Mouse (Mus musculus) heart, postnatal 0 days (tissue): Measurements from ENCODE around the gene Lrat. TPM values are rescaled to one million over a fixed set of nuclear protein-coding genes. Genes with fewer than 3 reads are reported as not detected.

ENCODE experiments used
- ATAC-seq: fragments of 200-750 bp; cut with Nextera tagmentation; 2 replicates; pipeline ENCODE4 v1.8.0; 2017; ENCODE audit warnings: low read depth, moderate number of reproducible peaks, moderate library complexity; ENCODE audit not compliant: insufficient read depth
- DNase-seq: peaks from one replicate; pipeline ENCODE4 v3.0.0-alpha.2; 2016; ENCODE audit warnings: low spot score
- H3K27ac ChIP-seq: fragments of 300-500 bp; sonication (generic); 2 replicates; pipeline ENCODE4 v1.5.1; 2014; ENCODE audit warnings: low read depth, mild to moderate bottlenecking
- H3K27me3 ChIP-seq: fragments of 300-500 bp; sonication (generic); 2 replicates; pipeline ENCODE4 v1.6.1; 2014; ENCODE audit warnings: low read length, mixed read lengths; ENCODE audit not compliant: control insufficient read depth, insufficient read depth
- H3K36me3 ChIP-seq: fragments of 300-500 bp; sonication (generic); replicated peaks from 2 replicates; pipeline ENCODE4 v1.6.1; 2014; ENCODE audit warnings: low read length, mixed read lengths; ENCODE audit not compliant: control insufficient read depth, insufficient read depth
- H3K4me1 ChIP-seq: fragments of 300-500 bp; sonication (generic); 2 replicates; pipeline ENCODE4 v1.6.1; 2014; ENCODE audit warnings: antibody characterized with exemption; ENCODE audit not compliant: control insufficient read depth, insufficient read depth
- H3K4me2 ChIP-seq: fragments of 300-500 bp; sonication (generic); 2 replicates; pipeline ENCODE4 v1.6.1; 2014; ENCODE audit warnings: low read depth, mild to moderate bottlenecking, low read length, moderate library complexity
- H3K4me3 ChIP-seq: fragments of 300-500 bp; sonication (generic); 2 replicates; pipeline ENCODE4 v1.5.1; 2014; ENCODE audit warnings: low read depth, low read length
- H3K9ac ChIP-seq: fragments of 300-500 bp; sonication (generic); replicated peaks from 2 replicates; pipeline ENCODE4 v1.6.1; 2014; ENCODE audit warnings: low read depth, low read length, mixed read lengths
- H3K9me3 ChIP-seq: fragments of 300-500 bp; sonication (generic); replicated peaks from 2 replicates; pipeline ENCODE4 v1.6.1; 2016; ENCODE audit warnings: low read length; ENCODE audit not compliant: control insufficient read depth
- CTCF ChIP-seq: IDR thresholded peaks from 2 replicates; pipeline ENCODE4 v1.5.1; 2016; ENCODE audit warnings: antibody characterized with exemption, control low read depth, low read depth
- EP300 ChIP-seq: IDR thresholded peaks from 2 replicates; pipeline ENCODE4 v1.6.1; 2016; ENCODE audit warnings: antibody characterized with exemption, low read depth
- WGBS: fragments of 180-500 bp; shearing (Covaris S2); extraction: QIAGEN DNeasy Blood & Tissue Kit; methylation state at CpG from one replicate; pipeline ENCODE4 v1.1.7; 2014; 5-methylcytosine and 5-hydroxymethylcytosine counted together
- polyA plus RNA-seq: library from polyadenylated mRNA; unstranded; fragments of >200 nt; fragmentation: Nextera tagmentation; extraction: Ambion mirVana; gene quantifications from 2 replicates; pipeline ENCODE4 v1.2.1, GENCODE M21; 2015
- total RNA-seq: library from RNA; depleted of rRNA; stranded (reverse); fragments of >200 nt; gene quantifications from 2 replicates; pipeline ENCODE4 v1.2.3, GENCODE M21; 2014; ENCODE audit warnings: low replicate concordance

The Lrat gene
- total and polyA plus RNA-seq, 2 experiments from 2014 or later = 0.04 TPM; not detected in 1

- Histone ChIP-seq H3K4me1 (no peaks in the 10 kb centered on the region), H3K9ac (no peak overlapping the region), H3K4me2 (no peak overlapping the region), H3K27me3 (no peaks in the 10 kb centered on the region), H3K27ac (no peak overlapping the region), H3K4me3 (no peak overlapping the region), H3K9me3 (no peaks in the 10 kb centered on the region), H3K36me3 (no peaks in the 10 kb centered on the region)
- WGBS = 56% methylated on average over 2 of the region's 2 CpGs
- DNase-seq = no peak
- TF ChIP-seq EP300 (no peak), CTCF (no peak)
- ATAC-seq = no peak
Observed at GRCm38 (mm10) chr3:82927917-82928316, 24.1 kb upstream of the Lrat start.

- H3K9ac ChIP-seq = no peak overlapping the region
- H3K9me3 ChIP-seq = no peaks in the 10 kb centered on the region
- H3K4me2 ChIP-seq = no peak overlapping the region
- H3K4me1 ChIP-seq = no peaks in the 10 kb centered on the region
- WGBS = 41% methylated on average over 1 of the region's 1 CpGs
- TF ChIP-seq CTCF = no peak
- no peak for TF ChIP-seq EP300
- no peak for DNase-seq
- no peak for ATAC-seq
- H3K4me3 ChIP-seq = no peak overlapping the region
- H3K27me3 ChIP-seq = no peaks in the 10 kb centered on the region
- H3K36me3 ChIP-seq = no peaks in the 10 kb centered on the region
- H3K27ac ChIP-seq = no peak overlapping the region
Observed at GRCm38 (mm10) chr3:82915632-82916031, 11.9 kb upstream of the Lrat start.

- no peak overlapping the region for H3K4me2 ChIP-seq
- 61% methylated on average over 2 of the region's 2 CpGs for WGBS
- H3K4me1 ChIP-seq = peaks cover 9% of the 10 kb centered on the region
Observed at GRCm38 (mm10) chr3:82908671-82909070, 4.9 kb upstream of the Lrat start.

GRCm38 (mm10) chr3:82904211-82904908 lies 587 bp upstream of the Lrat start:
- Histone ChIP-seq H3K36me3 (no peaks in the 10 kb centered on the region), H3K4me1 (peaks cover 10% of the 10 kb centered on the region), H3K9me3 (no peaks in the 10 kb centered on the region), H3K4me2 (peak overlapping the region; percentile 73), H3K27ac (no peak overlapping the region), H3K27me3 (peaks cover 24% of the 10 kb centered on the region), H3K4me3 (peak overlapping the region; percentile 52), H3K9ac (no peak overlapping the region)
- TF ChIP-seq CTCF (no peak), EP300 (no peak)
- DNase-seq = no peak
- 2% methylated on average over 31 of the region's 31 CpGs for WGBS
- no peak for ATAC-seq

More at GRCm38 (mm10) chr3:82908671-82909070, 4.9 kb upstream of the Lrat start:
- 0 out of 2 replicates have a peak, but pooled peaks have one; percentile 30 for ATAC-seq
- 0 out of 2 replicates have a peak, but pooled peaks cover 4% of the 10 kb centered on the region for H3K9me3 ChIP-seq
- no peak for TF ChIP-seq CTCF
- TF ChIP-seq EP300 = 0 out of 2 replicates have a peak, but pooled peaks have one; percentile 39
- H3K9ac ChIP-seq = no peak overlapping the region
- H3K4me3 ChIP-seq = no peak overlapping the region
- DNase-seq = no peak
- H3K36me3 ChIP-seq = no peaks in the 10 kb centered on the region
- peaks cover 9% of the 10 kb centered on the region for H3K27me3 ChIP-seq
- H3K27ac ChIP-seq = no peak overlapping the region

GRCm38 (mm10) chr3:82902757-82903612 lies 788 bp downstream of the Lrat start:
- 21% methylated on average over 20 of the region's 20 CpGs for WGBS
- H3K4me3 ChIP-seq = peak overlapping the region; percentile 52
- H3K36me3 ChIP-seq = no peaks in the 10 kb centered on the region
- H3K27ac ChIP-seq = no peak overlapping the region
- DNase-seq = no peak
- TF ChIP-seq CTCF (no peak), EP300 (no peak)
- peak overlapping the region; percentile 73 for H3K4me2 ChIP-seq
- ATAC-seq = no peak
- H3K27me3 ChIP-seq = peaks cover 24% of the 10 kb centered on the region
- H3K9me3 ChIP-seq = no peaks in the 10 kb centered on the region
- no peak overlapping the region for H3K9ac ChIP-seq
- H3K4me1 ChIP-seq = peaks cover 10% of the 10 kb centered on the region
